Mouse (Mus musculus): ENCODE measurements at regions not wholly inside any gene's neighbourhood (a gene's known extent, or its start where the extent isn't known, plus 50 kb on each side); places are given as distances from the start of the nearest gene placed in this dataset.

GRCm38 (mm10) chr11:19392190-19392589, 373.4 kb upstream of the Meis1 start:
- H3ac ChIP-seq (ENCODE audit: control insufficient read depth, insufficient read length): no peak overlapping the region

GRCm38 (mm10) chr11:19394372-19394771, 375.6 kb upstream of the Meis1 start:
- no peak for TF ChIP-seq TCF12 (IDR thresholded peaks at IDR 0.05; ENCODE audit: insufficient read depth, poor library complexity, severe bottlenecking)
- no peak for TF ChIP-seq E2F4 (IDR thresholded peaks at IDR 0.05; ENCODE audit: insufficient read depth)
- no peak for TF ChIP-seq CEBPB (IDR thresholded peaks at IDR 0.05; ENCODE audit: insufficient read depth, poor library complexity, severe bottlenecking)
- TF ChIP-seq MYOG (IDR thresholded peaks at IDR 0.05; ENCODE audit: control insufficient read depth in 1 of 3, insufficient read depth in 1 of 3, insufficient read length in 2 of 3, low read depth in 2 of 3): no peak
- no peak for TF ChIP-seq REST (IDR thresholded peaks at IDR 0.05; ENCODE audit: insufficient read depth, insufficient read length)
- no peak for TF ChIP-seq MAX (IDR thresholded peaks at IDR 0.05; ENCODE audit: low read depth)
- TF ChIP-seq POLR2AphosphoS2 (IDR thresholded peaks at IDR 0.05; ENCODE audit: insufficient read length, low read depth): no peak
- no peak for TF ChIP-seq TCF3 (IDR thresholded peaks at IDR 0.05; ENCODE audit: insufficient read length, low read depth)
- TF ChIP-seq USF1 (IDR thresholded peaks at IDR 0.05; ENCODE audit: low read depth): no peak
- TF ChIP-seq MYOD1 (IDR thresholded peaks at IDR 0.05; ENCODE audit: control insufficient read depth in 1 of 3, insufficient read length in 2 of 3, low read depth in 2 of 3): no peak
- TF ChIP-seq POLR2A (IDR thresholded peaks at IDR 0.05; ENCODE audit: insufficient read length, low read depth): no peak
- TF ChIP-seq SRF (IDR thresholded peaks at IDR 0.05; ENCODE audit: control insufficient read depth, insufficient read length, low read depth): no peak
- Histone ChIP-seq H3K79me2 (ENCODE audit: control insufficient read depth, insufficient read depth) (no peaks in the 10 kb centered on the region), H3K27me3 (ENCODE audit: control insufficient read depth, insufficient read depth, insufficient read length) (no peaks in the 10 kb centered on the region), H3K4me2 (ENCODE audit: low read depth) (no peak overlapping the region), H3K4me3 (no peak overlapping the region), H3K36me3 (ENCODE audit: control insufficient read depth, insufficient read depth) (no peaks in the 10 kb centered on the region), H3ac (ENCODE audit: control insufficient read depth, insufficient read length) (no peak overlapping the region)

More at GRCm38 (mm10) chr11:19392190-19392589, 373.4 kb upstream of the Meis1 start:
- Histone ChIP-seq H3K79me2 (ENCODE audit: control insufficient read depth, insufficient read depth) (no peaks in the 10 kb centered on the region), H3K4me2 (ENCODE audit: low read depth) (no peak overlapping the region), H3K27me3 (ENCODE audit: control insufficient read depth, insufficient read depth, insufficient read length) (no peaks in the 10 kb centered on the region), H3K4me3 (no peak overlapping the region), H3K36me3 (ENCODE audit: control insufficient read depth, insufficient read depth) (no peaks in the 10 kb centered on the region)
- TF ChIP-seq POLR2A (IDR thresholded peaks at IDR 0.05; ENCODE audit: insufficient read length, low read depth): no peak
- TF ChIP-seq REST (IDR thresholded peaks at IDR 0.05; ENCODE audit: insufficient read depth, insufficient read length): no peak
- no peak for TF ChIP-seq MYOG (IDR thresholded peaks at IDR 0.05; ENCODE audit: control insufficient read depth in 1 of 3, insufficient read depth in 1 of 3, insufficient read length in 2 of 3, low read depth in 2 of 3)
- TF ChIP-seq MYOD1 (IDR thresholded peaks at IDR 0.05; ENCODE audit: control insufficient read depth in 1 of 3, insufficient read length in 2 of 3, low read depth in 2 of 3): no peak
- TF ChIP-seq USF1 (IDR thresholded peaks at IDR 0.05; ENCODE audit: low read depth): no peak
- no peak for TF ChIP-seq CEBPB (IDR thresholded peaks at IDR 0.05; ENCODE audit: insufficient read depth, poor library complexity, severe bottlenecking)
- no peak for TF ChIP-seq MAX (IDR thresholded peaks at IDR 0.05; ENCODE audit: low read depth)
- no peak for TF ChIP-seq E2F4 (IDR thresholded peaks at IDR 0.05; ENCODE audit: insufficient read depth)
- TF ChIP-seq TCF3 (IDR thresholded peaks at IDR 0.05; ENCODE audit: insufficient read length, low read depth): no peak
- TF ChIP-seq TCF12 (IDR thresholded peaks at IDR 0.05; ENCODE audit: insufficient read depth, poor library complexity, severe bottlenecking): no peak
- TF ChIP-seq SRF (IDR thresholded peaks at IDR 0.05; ENCODE audit: control insufficient read depth, insufficient read length, low read depth): no peak
- TF ChIP-seq POLR2AphosphoS2 (IDR thresholded peaks at IDR 0.05; ENCODE audit: insufficient read length, low read depth): no peak

- H3ac ChIP-seq (ENCODE audit: control insufficient read depth, insufficient read length): no peak overlapping the region
- H3K79me2 ChIP-seq (ENCODE audit: control insufficient read depth, insufficient read depth): no peaks in the 10 kb centered on the region
- H3K27me3 ChIP-seq (ENCODE audit: control insufficient read depth, insufficient read depth, insufficient read length): no peaks in the 10 kb centered on the region
- no peak overlapping the region for H3K4me3 ChIP-seq
- H3K36me3 ChIP-seq (ENCODE audit: control insufficient read depth, insufficient read depth): no peaks in the 10 kb centered on the region
- no peak overlapping the region for H3K4me2 ChIP-seq (ENCODE audit: low read depth)
- no peak for TF ChIP-seq REST (IDR thresholded peaks at IDR 0.05; ENCODE audit: insufficient read depth, insufficient read length)
- TF ChIP-seq POLR2A (IDR thresholded peaks at IDR 0.05; ENCODE audit: insufficient read length, low read depth): no peak
- TF ChIP-seq MYOD1 (IDR thresholded peaks at IDR 0.05; ENCODE audit: control insufficient read depth in 1 of 3, insufficient read length in 2 of 3, low read depth in 2 of 3): no peak
- no peak for TF ChIP-seq POLR2AphosphoS2 (IDR thresholded peaks at IDR 0.05; ENCODE audit: insufficient read length, low read depth)
- no peak for TF ChIP-seq TCF3 (IDR thresholded peaks at IDR 0.05; ENCODE audit: insufficient read length, low read depth)
- TF ChIP-seq CEBPB (IDR thresholded peaks at IDR 0.05; ENCODE audit: insufficient read depth, poor library complexity, severe bottlenecking): no peak
- no peak for TF ChIP-seq SRF (IDR thresholded peaks at IDR 0.05; ENCODE audit: control insufficient read depth, insufficient read length, low read depth)
- TF ChIP-seq USF1 (IDR thresholded peaks at IDR 0.05; ENCODE audit: low read depth): no peak
- TF ChIP-seq TCF12 (IDR thresholded peaks at IDR 0.05; ENCODE audit: insufficient read depth, poor library complexity, severe bottlenecking): no peak
- no peak for TF ChIP-seq E2F4 (IDR thresholded peaks at IDR 0.05; ENCODE audit: insufficient read depth)
- no peak for TF ChIP-seq MYOG (IDR thresholded peaks at IDR 0.05; ENCODE audit: control insufficient read depth in 1 of 3, insufficient read depth in 1 of 3, insufficient read length in 2 of 3, low read depth in 2 of 3)
- no peak for TF ChIP-seq MAX (IDR thresholded peaks at IDR 0.05; ENCODE audit: low read depth)
Measured at GRCm38 (mm10) chr11:19400396-19400795, 381.6 kb upstream of the Meis1 start.

GRCm38 (mm10) chr11:19420143-19420542, 401.4 kb upstream of the Meis1 start:
- Histone ChIP-seq H3K36me3 (ENCODE audit: control insufficient read depth, insufficient read depth) (no peaks in the 10 kb centered on the region), H3ac (ENCODE audit: control insufficient read depth, insufficient read length) (no peak overlapping the region), H3K4me2 (ENCODE audit: low read depth) (no peak overlapping the region), H3K79me2 (ENCODE audit: control insufficient read depth, insufficient read depth) (no peaks in the 10 kb centered on the region), H3K27me3 (ENCODE audit: control insufficient read depth, insufficient read depth, insufficient read length) (no peaks in the 10 kb centered on the region), H3K4me3 (no peak overlapping the region)
- TF ChIP-seq POLR2A (IDR thresholded peaks at IDR 0.05; ENCODE audit: insufficient read length, low read depth) (no peak), REST (IDR thresholded peaks at IDR 0.05; ENCODE audit: insufficient read depth, insufficient read length) (no peak), MYOD1 (IDR thresholded peaks at IDR 0.05; ENCODE audit: control insufficient read depth in 1 of 3, insufficient read length in 2 of 3, low read depth in 2 of 3) (no peak), POLR2AphosphoS2 (IDR thresholded peaks at IDR 0.05; ENCODE audit: insufficient read length, low read depth) (no peak), TCF3 (IDR thresholded peaks at IDR 0.05; ENCODE audit: insufficient read length, low read depth) (no peak), TCF12 (IDR thresholded peaks at IDR 0.05; ENCODE audit: insufficient read depth, poor library complexity, severe bottlenecking) (no peak), E2F4 (IDR thresholded peaks at IDR 0.05; ENCODE audit: insufficient read depth) (no peak), USF1 (IDR thresholded peaks at IDR 0.05; ENCODE audit: low read depth) (no peak), MYOG (IDR thresholded peaks at IDR 0.05; ENCODE audit: control insufficient read depth in 1 of 3, insufficient read depth in 1 of 3, insufficient read length in 2 of 3, low read depth in 2 of 3) (no peak), SRF (IDR thresholded peaks at IDR 0.05; ENCODE audit: control insufficient read depth, insufficient read length, low read depth) (no peak), CEBPB (IDR thresholded peaks at IDR 0.05; ENCODE audit: insufficient read depth, poor library complexity, severe bottlenecking) (no peak)
